Mouse (Mus musculus): ENCODE measurements around the gene Kcng4. TPM values are rescaled to one million over a fixed set of nuclear protein-coding genes. Genes with fewer than 3 reads are reported as not detected.

Gene Kcng4
- polyA plus RNA-seq, 1 experiment: not detected

- Histone ChIP-seq H3K4me3 (ENCODE audit: insufficient read depth, poor library complexity, severe bottlenecking) (no peak overlapping the region), H3K36me3 (ENCODE audit: control insufficient read depth, insufficient read depth) (no peaks in the 10 kb centered on the region), H3ac (ENCODE audit: control insufficient read depth, insufficient read length, low read depth) (no peak overlapping the region), H3K27me3 (ENCODE audit: control insufficient read depth, insufficient read depth, insufficient read length) (peaks cover 32% of the 10 kb centered on the region), H3K79me3 (ENCODE audit: low read depth) (no peaks in the 10 kb centered on the region), H3K79me2 (ENCODE audit: control insufficient read depth, insufficient read depth) (no peaks in the 10 kb centered on the region)
- TF ChIP-seq FOSL1 (IDR thresholded peaks at IDR 0.05; ENCODE audit: insufficient read depth, low read length, poor library complexity, severe bottlenecking) (no peak), USF1 (IDR thresholded peaks at IDR 0.05; ENCODE audit: low read depth) (no peak), CEBPB (IDR thresholded peaks at IDR 0.05; ENCODE audit: low read depth) (no peak), MYOG (IDR thresholded peaks at IDR 0.05; ENCODE audit: control insufficient read depth, extremely low read depth, insufficient read length) (no peak), MYOD1 (IDR thresholded peaks at IDR 0.05; ENCODE audit: control insufficient read depth, insufficient read length, low read depth) (no peak), CTCF (IDR thresholded peaks at IDR 0.05; ENCODE audit: control insufficient read depth, insufficient read depth, insufficient read length) (no peak), MAX (IDR thresholded peaks at IDR 0.05) (no peak)
Observed at GRCm38 (mm10) chr8:119670419-119671091, 35.1 kb upstream of the Kcng4 start.

- TF ChIP-seq CTCF (IDR thresholded peaks at IDR 0.05; ENCODE audit: control insufficient read depth, insufficient read depth, insufficient read length) (peak; percentile 12), MYOG (IDR thresholded peaks at IDR 0.05; ENCODE audit: control insufficient read depth, extremely low read depth, insufficient read length) (no peak)
- Histone ChIP-seq H3K4me3 (ENCODE audit: insufficient read depth, poor library complexity, severe bottlenecking) (no peak overlapping the region), H3ac (ENCODE audit: control insufficient read depth, insufficient read length, low read depth) (no peak overlapping the region), H3K79me2 (ENCODE audit: control insufficient read depth, insufficient read depth) (no peaks in the 10 kb centered on the region), H3K27me3 (ENCODE audit: control insufficient read depth, insufficient read depth, insufficient read length) (peaks cover 29% of the 10 kb centered on the region), H3K36me3 (ENCODE audit: control insufficient read depth, insufficient read depth) (no peaks in the 10 kb centered on the region), H3K79me3 (ENCODE audit: low read depth) (no peaks in the 10 kb centered on the region)
Observed at GRCm38 (mm10) chr8:119669284-119669683, 33.8 kb upstream of the Kcng4 start.

GRCm38 (mm10) chr8:119668447-119668846 is 33.0 kb upstream of the Kcng4 start:
- Histone ChIP-seq H3K36me3 (ENCODE audit: control insufficient read depth, insufficient read depth) (no peaks in the 10 kb centered on the region), H3K79me3 (ENCODE audit: low read depth) (no peaks in the 10 kb centered on the region), H3ac (ENCODE audit: control insufficient read depth, insufficient read length, low read depth) (no peak overlapping the region), H3K79me2 (ENCODE audit: control insufficient read depth, insufficient read depth) (no peaks in the 10 kb centered on the region), H3K27me3 (ENCODE audit: control insufficient read depth, insufficient read depth, insufficient read length) (peaks cover 37% of the 10 kb centered on the region), H3K4me3 (ENCODE audit: insufficient read depth, poor library complexity, severe bottlenecking) (no peak overlapping the region)
- TF ChIP-seq FOSL1 (IDR thresholded peaks at IDR 0.05; ENCODE audit: insufficient read depth, low read length, poor library complexity, severe bottlenecking) (no peak), MAX (IDR thresholded peaks at IDR 0.05) (no peak), CEBPB (IDR thresholded peaks at IDR 0.05; ENCODE audit: low read depth) (no peak), USF1 (IDR thresholded peaks at IDR 0.05; ENCODE audit: low read depth) (no peak), CTCF (IDR thresholded peaks at IDR 0.05; ENCODE audit: control insufficient read depth, insufficient read depth, insufficient read length) (no peak), MYOG (IDR thresholded peaks at IDR 0.05; ENCODE audit: control insufficient read depth, extremely low read depth, insufficient read length) (no peak), MYOD1 (IDR thresholded peaks at IDR 0.05; ENCODE audit: control insufficient read depth, insufficient read length, low read depth) (no peak)

DNA sequence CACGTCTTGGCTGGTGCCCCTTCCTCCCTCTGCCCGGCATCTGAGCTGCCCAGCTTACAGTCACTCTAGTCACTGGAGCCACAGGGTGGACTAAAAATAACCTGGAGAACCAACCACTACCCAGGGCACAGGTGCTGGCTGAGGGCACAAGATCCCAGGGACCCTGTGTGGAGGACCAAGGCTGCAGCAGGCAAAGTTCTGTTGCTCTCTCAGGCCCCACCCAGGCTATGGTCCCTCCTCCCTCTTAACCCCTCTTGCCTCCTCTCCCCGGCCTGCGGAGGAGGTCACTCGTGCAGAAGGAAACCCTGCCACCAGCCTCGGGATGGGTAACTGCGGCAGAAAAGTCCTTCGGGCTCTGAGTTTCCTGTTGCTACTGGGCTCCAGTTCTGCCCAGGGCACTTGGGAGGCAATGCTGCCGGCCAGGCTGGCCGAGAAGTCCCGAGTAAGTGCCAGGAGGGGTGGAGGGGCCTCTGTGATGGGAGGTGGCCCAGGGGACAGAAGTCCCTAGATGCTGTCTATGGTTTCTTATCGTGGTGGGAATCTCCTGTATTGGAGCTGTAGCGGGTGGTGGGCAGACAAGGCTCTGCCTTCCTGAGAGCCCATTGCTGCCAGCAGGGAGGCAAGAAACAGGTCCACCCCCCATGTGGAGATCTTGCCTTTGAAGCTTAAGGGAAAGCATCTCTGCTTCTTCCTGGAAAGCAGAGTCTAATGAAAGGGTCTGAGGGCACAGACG is 30.9 kb upstream of the Kcng4 start, which contains the start of gene Wfdc1:
Gene Wfdc1, plus strand, starts transcription at position 147 of the 733 bp plus-strand sequence.
- TF ChIP-seq MYOD1 (IDR thresholded peaks at IDR 0.05; ENCODE audit: control insufficient read depth, insufficient read length, low read depth) (no peak), CTCF (IDR thresholded peaks at IDR 0.05; ENCODE audit: control insufficient read depth, insufficient read depth, insufficient read length) (no peak), CEBPB (IDR thresholded peaks at IDR 0.05; ENCODE audit: low read depth) (no peak), MYOG (IDR thresholded peaks at IDR 0.05; ENCODE audit: control insufficient read depth, extremely low read depth, insufficient read length) (no peak), USF1 (IDR thresholded peaks at IDR 0.05; ENCODE audit: low read depth) (no peak), FOSL1 (IDR thresholded peaks at IDR 0.05; ENCODE audit: insufficient read depth, low read length, poor library complexity, severe bottlenecking) (no peak), MAX (IDR thresholded peaks at IDR 0.05) (no peak)
- no peaks in the 10 kb centered on the region for H3K36me3 ChIP-seq (ENCODE audit: control insufficient read depth, insufficient read depth)
- H3ac ChIP-seq (ENCODE audit: control insufficient read depth, insufficient read length, low read depth): no peak within 1 kb of the TSS
- no peaks in the 10 kb centered on the region for H3K79me2 ChIP-seq (ENCODE audit: control insufficient read depth, insufficient read depth)
- H3K4me3 ChIP-seq (ENCODE audit: insufficient read depth, poor library complexity, severe bottlenecking): no peak within 1 kb of the TSS
- no peaks in the 10 kb centered on the region for H3K79me3 ChIP-seq (ENCODE audit: low read depth)
- peaks cover 41% of the 10 kb centered on the region for H3K27me3 ChIP-seq (ENCODE audit: control insufficient read depth, insufficient read depth, insufficient read length)

DNA sequence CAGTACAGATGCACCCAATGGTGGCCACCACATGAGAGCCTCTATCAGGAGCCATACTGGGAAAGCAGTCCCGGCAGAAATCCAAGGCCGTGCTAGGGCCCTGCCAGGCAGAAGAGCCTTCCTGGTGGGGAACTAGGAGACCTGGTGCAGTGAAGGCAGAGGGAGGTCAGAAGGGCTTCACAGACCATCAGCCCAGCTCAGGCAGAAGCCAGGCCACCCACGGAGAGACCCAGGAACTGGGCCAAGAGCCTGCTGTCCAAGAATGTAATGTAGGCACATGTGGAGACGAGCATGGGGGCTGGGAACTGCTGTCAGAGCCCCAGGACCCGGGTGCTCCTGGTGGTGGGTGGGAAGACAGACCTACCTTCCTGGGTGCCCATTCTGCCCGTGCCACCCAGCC is 29.8 kb upstream of the Kcng4 start:
- no peaks in the 10 kb centered on the region for H3K79me2 ChIP-seq (ENCODE audit: control insufficient read depth, insufficient read depth)
- H3K79me3 ChIP-seq (ENCODE audit: low read depth): no peaks in the 10 kb centered on the region
- TF ChIP-seq CTCF (IDR thresholded peaks at IDR 0.05; ENCODE audit: control insufficient read depth, insufficient read depth, insufficient read length): no peak
- no peak for TF ChIP-seq CEBPB (IDR thresholded peaks at IDR 0.05; ENCODE audit: low read depth)
- TF ChIP-seq MAX (IDR thresholded peaks at IDR 0.05): no peak
- TF ChIP-seq USF1 (IDR thresholded peaks at IDR 0.05; ENCODE audit: low read depth): no peak
- TF ChIP-seq FOSL1 (IDR thresholded peaks at IDR 0.05; ENCODE audit: insufficient read depth, low read length, poor library complexity, severe bottlenecking): no peak
- TF ChIP-seq MYOG (IDR thresholded peaks at IDR 0.05; ENCODE audit: control insufficient read depth, extremely low read depth, insufficient read length): no peak
- TF ChIP-seq MYOD1 (IDR thresholded peaks at IDR 0.05; ENCODE audit: control insufficient read depth, insufficient read length, low read depth): no peak
- H3ac ChIP-seq (ENCODE audit: control insufficient read depth, insufficient read length, low read depth): no peak overlapping the region
- H3K27me3 ChIP-seq (ENCODE audit: control insufficient read depth, insufficient read depth, insufficient read length): peaks cover 41% of the 10 kb centered on the region
- H3K36me3 ChIP-seq (ENCODE audit: control insufficient read depth, insufficient read depth): no peaks in the 10 kb centered on the region
- H3K4me3 ChIP-seq (ENCODE audit: insufficient read depth, poor library complexity, severe bottlenecking): no peak overlapping the region

All from C2C12 (cell line).